Mouse (Mus musculus) small intestine, adult 2 months (tissue): ENCODE results near the gene Ryr2.

ENCODE experiments used
- CTCF ChIP-seq: fragments of 200-500 bp; IDR thresholded peaks from 2 replicates; pipeline ENCODE4 v1.5.1; 2012; ENCODE audit warnings: low read depth, mild to moderate bottlenecking, control low read depth, inconsistent platforms, low read length, moderate library complexity, mixed read lengths; ENCODE audit not compliant: insufficient replicate concordance, insufficient read length; ENCODE audit errors: extremely low read depth
- POLR2A ChIP-seq: fragments of 200-500 bp; IDR thresholded peaks from 2 replicates; pipeline ENCODE4 v1.6.1; 2012; ENCODE audit warnings: low read depth, mild to moderate bottlenecking, control low read depth, inconsistent platforms, low read length, moderate library complexity

DNA sequence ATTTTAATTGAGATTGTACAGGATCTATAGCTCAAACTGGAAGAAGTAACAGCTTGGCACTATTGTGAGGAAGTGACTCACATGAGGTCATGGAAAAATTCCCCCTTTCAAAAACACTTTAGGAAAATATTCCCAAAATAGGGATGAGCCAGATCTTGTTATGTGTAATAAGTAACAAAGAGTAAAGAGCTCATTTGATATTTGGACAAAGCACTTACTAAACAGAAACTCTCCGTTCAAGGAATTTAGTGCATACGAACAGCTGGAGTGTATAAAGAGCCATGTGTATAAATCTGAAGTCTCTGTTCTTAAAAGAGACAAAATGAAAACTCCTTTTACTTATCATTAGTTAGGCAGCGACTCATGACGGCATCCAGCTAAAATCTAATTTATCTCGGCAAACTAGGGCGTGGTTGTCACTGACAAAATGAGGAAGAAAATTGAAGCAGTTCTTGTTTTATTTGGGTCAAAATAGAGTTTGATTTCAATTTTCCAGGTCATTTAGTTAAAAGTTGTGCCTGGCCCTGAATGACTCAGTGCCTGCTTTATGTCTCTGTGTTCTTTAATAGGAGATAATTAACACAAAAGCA is 40.3 kb upstream of the Ryr2 start:
- TF ChIP-seq POLR2A: no peak
- no peak for TF ChIP-seq CTCF
